Mouse (Mus musculus): ENCODE results near the gene Dusp2.

- TF ChIP-seq MAFK (IDR thresholded peaks at IDR 0.05; ENCODE audit: insufficient read depth, low read depth, low read length) (no peak), ZNF384 (IDR thresholded peaks at IDR 0.05; ENCODE audit: low read depth, low read length) (no peak), CHD2 (IDR thresholded peaks at IDR 0.05; ENCODE audit: low read depth, low read length) (no peak), HCFC1 (IDR thresholded peaks at IDR 0.05; ENCODE audit: borderline replicate concordance, insufficient read depth, low read length) (no peak)
Observed at GRCm38 (mm10) chr2:127311193-127311592, 24.8 kb upstream of the Dusp2 start.
